Mouse (Mus musculus): Measurements from ENCODE around the gene Epb41l5.

DNA sequence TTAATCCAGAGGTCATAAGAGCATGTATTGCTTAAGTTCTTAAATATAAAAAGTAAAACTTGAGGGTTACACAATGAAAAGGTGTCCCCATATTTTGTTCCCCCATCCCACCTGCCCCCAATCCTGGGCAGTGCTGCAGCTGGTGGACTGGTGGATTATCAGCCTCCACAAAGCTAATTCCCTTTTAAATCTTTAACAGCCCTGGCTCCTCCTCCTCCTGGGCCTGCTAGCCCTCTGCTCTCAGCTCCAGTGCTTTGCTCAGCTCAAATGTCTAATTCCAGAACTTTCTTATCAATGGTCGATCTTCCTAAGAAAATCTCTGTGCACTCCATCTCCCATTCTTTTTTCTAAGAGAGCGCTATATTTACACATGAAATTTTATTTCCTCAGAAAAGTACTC, 2.4 kb downstream of the Epb41l5 start:
- no peak for TF ChIP-seq GATA1 (IDR thresholded peaks at IDR 0.05; ENCODE audit: low read length)
- TF ChIP-seq TAL1 (IDR thresholded peaks at IDR 0.05; ENCODE audit: low read length) = no peak

All from erythroblast, embryonic 14.5 days (primary cell).